Mouse (Mus musculus): ENCODE results near the gene Sult1a1.
"Not testable (repeated sequence)": the region's sequence is repeated elsewhere in the genome, so short reads cannot be mapped to it uniquely, and the experiment has no call there.

DNA sequence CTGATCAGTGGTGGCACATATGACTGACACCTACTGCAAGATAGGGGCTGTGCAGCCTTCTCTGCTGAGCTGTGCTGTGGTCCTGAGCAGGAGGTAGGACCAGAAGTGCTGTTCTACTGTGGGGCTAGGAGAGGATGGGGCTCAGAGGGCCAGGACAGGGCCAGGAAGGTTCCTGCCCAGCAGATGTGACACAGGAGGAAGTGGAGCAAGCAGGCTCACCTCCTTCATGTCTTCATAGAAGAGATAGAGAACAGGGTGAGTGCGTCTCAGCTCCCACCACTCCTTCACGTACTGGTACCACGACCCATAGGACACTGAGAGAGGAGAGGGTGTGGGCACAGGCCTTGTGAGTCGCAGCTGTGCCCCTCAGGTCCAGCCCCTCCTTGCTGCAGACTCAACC lies 11.9 kb upstream of the Sult1a1 start:
- not testable (repeated sequence) for TF ChIP-seq CTCF (IDR thresholded peaks at IDR 0.05; ENCODE audit: control insufficient read depth, insufficient read depth, insufficient replicate concordance, low read depth, low read length); POLR2A (IDR thresholded peaks at IDR 0.05; ENCODE audit: control insufficient read depth, low read depth, low read length)

Data from testis, adult 2 months (tissue).